Mouse (Mus musculus): ENCODE measurements around the gene Btbd2. TPM values are rescaled to one million over a fixed set of nuclear protein-coding genes. Genes with fewer than 3 reads are reported as not detected.
A peak's percentile ranks its signal among the peaks of the same experiment; 100 is the strongest.

Btbd2 gene
- polyA plus RNA-seq, 1 experiment = 74.5 TPM

DNA sequence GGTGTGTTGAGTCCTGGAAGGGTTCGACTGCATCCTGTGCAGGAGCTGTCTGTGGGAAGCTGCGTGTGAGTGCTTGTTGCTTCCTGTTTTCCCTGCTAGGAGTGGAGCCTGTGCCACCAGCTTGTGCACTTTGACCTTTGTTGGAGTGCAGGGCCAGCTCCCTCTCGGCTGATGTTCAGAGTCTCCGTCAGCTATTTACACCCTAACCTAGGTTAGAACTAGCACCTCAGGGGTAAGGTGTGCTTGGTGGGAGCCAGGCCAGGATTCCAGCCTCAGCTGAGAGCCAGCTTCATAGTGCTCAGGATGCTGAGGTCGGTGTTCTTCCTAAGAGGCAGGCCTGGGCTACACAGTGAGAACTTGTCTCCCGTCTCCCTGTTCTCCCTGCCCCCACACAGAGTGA, 21.5 kb downstream of the Btbd2 start:
- DNase-seq (ENCODE audit: low read depth) = no peak

- DNase-seq (ENCODE audit: low read depth) = no peak
Measured at GRCm38 (mm10) chr10:80628925-80629324, 27.9 kb downstream of the Btbd2 start.

- no peak for DNase-seq (ENCODE audit: low read depth)
Measured at GRCm38 (mm10) chr10:80627685-80628084, 29.2 kb downstream of the Btbd2 start.

- no peak for DNase-seq (ENCODE audit: low read depth)
Measured at GRCm38 (mm10) chr10:80625764-80626163, 31.1 kb downstream of the Btbd2 start.

- no peak for DNase-seq (ENCODE audit: low read depth)
Measured at GRCm38 (mm10) chr10:80623457-80624191, 33.2 kb downstream of the Btbd2 start.

DNA sequence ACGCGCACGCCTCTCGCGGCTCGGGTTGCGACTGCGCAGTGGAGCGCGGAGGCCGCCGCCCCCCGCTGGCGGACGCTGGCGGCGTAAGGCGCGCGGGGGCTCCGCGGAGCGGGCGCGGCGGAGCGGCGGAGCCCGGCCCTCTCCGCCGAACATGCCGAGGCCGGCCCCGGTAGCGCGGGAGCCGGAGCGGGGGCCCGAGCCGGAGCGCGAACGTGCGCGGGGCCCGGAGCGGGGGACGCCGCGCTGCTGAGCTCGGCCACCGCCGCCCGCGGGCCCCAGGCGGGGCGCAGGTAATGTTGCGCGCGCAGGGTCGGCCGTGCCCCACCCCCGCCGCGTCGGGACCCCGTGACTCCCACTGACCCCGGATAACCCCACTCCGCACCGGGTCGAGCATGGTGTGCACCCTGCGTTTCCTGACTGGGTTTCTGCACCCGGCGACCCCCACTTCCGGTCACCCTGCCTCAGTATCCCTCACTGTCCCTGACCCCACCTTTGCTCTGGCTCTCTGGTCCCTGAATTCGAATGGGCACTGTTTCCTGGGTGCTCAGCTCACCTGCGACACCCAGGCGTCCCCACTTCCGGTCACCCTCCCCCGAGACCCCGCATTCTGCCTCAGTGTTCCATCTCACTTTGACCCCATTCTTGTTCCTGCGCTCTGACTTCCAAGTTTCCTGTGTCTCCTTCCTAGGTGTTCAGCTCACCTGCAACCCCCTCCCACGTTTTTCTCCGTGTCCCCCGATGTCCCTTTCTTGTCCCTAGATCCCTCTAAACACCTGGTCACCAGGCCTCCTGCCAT, 34.0 kb downstream of the Btbd2 start, which contains the start of gene Csnk1g2:
Csnk1g2 (plus strand) TSS at position 178 of the 796 bp plus-strand sequence.
- no peak for DNase-seq (ENCODE audit: low read depth)

DNA sequence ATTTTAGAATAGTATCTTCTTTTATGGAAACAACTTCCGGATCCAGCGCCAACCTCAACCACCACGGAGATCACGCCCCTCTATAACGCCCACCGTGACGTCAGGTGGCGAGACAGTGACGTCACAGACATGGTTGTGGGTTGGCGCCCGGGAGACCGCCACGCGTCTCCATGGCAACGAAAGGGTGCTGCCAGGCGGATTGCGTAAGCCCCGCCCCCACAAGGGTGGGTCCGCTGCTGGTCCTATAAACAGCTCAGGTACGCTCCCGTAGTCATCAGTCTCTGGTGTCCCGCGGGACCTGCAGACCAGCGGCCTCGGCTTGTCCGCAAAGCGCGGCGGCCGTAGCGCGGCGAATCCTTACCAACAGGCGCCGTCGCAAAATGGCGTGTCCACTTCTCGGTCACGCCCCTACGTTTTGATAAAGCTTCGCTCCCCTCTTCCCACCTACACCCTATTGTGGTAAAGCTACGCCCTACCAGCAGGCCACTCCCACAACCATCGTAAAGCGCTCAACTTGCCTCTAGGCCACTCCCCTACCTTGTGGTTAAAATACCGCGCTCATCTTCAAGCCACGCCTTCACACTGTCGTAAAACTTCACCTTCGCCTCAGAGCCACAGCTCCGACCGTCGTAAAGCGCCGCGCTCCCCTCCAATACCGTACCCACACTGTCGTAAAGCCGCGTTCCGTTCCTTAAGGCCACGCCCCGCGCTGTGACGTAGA, 34.8 kb downstream of the Btbd2 start:
- peak; percentile 100 for DNase-seq (ENCODE audit: low read depth)

GRCm38 (mm10) chr10:80621690-80621939, 35.3 kb downstream of the Btbd2 start:
- no peak for DNase-seq (ENCODE audit: low read depth)

- no peak for DNase-seq (ENCODE audit: low read depth)
Measured at GRCm38 (mm10) chr10:80620796-80621689, 35.8 kb downstream of the Btbd2 start.

GRCm38 (mm10) chr10:80620365-80620764, 36.5 kb downstream of the Btbd2 start:
- DNase-seq (ENCODE audit: low read depth) = no peak

DNA sequence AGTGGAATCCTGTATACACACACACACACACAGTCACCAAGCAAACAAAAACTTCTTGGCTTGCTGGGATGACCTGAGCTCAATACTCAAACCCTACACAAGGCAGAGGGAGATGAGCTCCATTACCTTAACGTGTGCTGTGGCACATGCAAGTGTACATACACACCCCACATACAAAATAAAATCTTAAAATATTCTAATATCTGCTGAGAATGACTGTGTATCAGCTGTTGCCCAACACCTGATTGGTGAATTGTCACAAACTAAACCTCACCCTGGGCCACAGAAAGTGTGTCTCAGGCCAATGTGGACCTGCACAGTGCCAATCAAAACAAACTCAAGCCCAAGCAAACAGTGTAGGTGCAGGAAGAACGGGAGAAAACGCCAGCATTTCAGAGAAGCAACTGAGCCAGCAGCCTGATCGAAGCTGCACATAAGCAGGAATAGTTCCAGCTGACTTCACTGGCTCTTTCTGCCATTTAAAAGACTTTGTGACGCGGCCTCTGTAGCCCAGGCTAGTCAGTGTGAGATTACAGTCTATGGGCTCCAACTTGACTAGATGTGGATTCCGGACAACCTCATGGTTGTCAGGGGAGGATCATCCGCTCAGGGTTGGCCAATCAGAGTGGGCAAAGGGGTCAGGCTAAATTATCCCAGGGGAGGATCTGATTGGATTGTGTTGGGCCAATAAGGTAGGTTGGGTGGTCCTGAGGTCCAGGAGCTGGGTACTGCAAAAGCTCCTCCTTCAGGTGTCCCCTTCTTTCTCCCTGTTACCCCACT, 37.2 kb downstream of the Btbd2 start:
- DNase-seq (ENCODE audit: low read depth) = peak; percentile 82

DNA sequence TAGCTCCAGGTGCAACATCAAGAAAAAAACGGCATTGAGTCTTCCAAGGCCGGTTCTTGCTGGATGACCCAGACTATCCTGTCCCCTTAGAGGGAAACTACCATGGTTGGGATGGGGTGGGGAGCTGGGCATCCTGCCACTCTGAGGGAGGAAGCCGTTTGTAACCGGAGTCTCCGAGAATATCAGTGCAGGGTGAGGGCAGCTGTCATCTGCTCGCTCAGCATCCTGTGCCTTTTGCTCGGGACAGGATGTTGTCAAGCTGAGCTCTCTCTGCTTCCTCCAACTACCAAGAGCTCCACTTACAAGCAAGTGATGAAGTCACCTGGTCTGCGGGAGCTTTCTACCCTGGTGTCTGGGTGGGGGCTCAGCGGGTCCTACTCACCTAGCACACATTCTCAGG, 38.7 kb downstream of the Btbd2 start:
- no peak for DNase-seq (ENCODE audit: low read depth)

- DNase-seq (ENCODE audit: low read depth) = no peak
Measured at GRCm38 (mm10) chr10:80614351-80614750, 42.5 kb downstream of the Btbd2 start.

DNA sequence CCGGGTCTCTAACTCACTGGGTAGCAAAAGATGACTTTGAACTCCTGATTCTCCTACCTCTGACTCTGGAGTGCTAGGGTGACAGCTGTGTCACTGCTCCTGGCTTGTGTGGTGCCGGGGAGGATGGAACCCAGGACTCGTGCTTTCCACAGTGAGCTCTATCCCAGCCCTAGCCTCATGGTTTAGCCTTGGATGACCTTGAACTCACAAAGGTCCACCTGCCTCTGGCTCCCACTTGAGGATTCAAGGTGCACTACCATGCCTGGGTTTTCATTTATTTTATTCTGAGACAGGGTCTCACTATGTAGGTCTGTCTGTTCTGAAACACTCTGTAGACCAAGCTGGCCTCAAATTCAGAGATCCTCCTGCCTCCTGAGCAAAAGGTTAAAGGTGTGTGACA, 43.0 kb downstream of the Btbd2 start:
- DNase-seq (ENCODE audit: low read depth) = no peak

- DNase-seq (ENCODE audit: low read depth) = no peak
Measured at GRCm38 (mm10) chr10:80611905-80612304, 45.0 kb downstream of the Btbd2 start.

DNA sequence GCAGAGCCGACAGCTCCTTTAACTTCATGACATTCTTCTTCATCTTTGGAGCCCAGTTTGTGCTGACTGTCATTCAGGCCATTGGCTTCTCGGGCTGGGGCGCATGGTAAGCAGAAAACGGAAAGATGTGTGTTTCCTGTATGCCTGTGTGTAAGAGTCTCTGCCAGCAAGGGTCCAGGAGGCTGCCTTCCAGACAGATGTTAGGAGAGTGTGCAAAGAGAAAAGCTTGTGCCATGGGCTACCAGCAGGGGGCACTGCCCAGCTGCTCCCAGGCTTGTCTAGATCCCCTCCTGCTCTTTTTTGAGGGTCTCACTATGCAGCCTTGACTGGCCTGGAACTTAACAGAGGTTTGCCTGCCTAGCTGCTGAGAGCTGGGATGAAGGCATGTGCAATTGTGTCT, 45.8 kb downstream of the Btbd2 start:
- no peak for DNase-seq (ENCODE audit: low read depth)

- no peak for DNase-seq (ENCODE audit: low read depth)
Measured at GRCm38 (mm10) chr10:80610116-80610785, 46.6 kb downstream of the Btbd2 start.

- DNase-seq (ENCODE audit: low read depth) = no peak
Measured at GRCm38 (mm10) chr10:80609269-80609924, 47.5 kb downstream of the Btbd2 start.

DNA sequence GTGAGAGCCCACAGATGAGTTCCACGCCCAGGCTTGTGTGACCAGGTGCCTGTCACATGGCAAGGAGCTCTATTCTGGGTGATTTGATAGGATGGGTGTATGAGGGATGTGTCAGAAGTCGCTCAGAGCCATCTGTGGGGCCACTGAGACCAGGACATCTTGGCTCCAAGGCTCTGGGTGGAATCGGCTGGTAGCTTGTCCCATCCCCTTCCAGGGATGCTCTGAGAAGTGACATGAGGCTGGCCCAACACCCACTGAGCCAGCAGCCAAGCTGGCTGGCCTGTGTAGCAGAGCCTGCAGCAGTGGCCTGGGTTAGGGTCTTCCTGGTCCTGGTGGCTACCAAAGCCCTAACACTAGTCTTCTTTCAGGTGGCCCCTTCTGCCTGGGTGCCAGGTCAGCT, 48.4 kb downstream of the Btbd2 start:
- DNase-seq (ENCODE audit: low read depth) = no peak

Measured in gonadal fat pad, adult 2 months (tissue).